Mouse (Mus musculus) frontal cortex, adult 2 months (tissue): ENCODE results near the gene Hist2h3c1. TPM values are rescaled to one million over a fixed set of nuclear protein-coding genes. Genes with fewer than 3 reads are reported as not detected.

ENCODE experiments used
- DNase-seq, 2 experiments: peaks; one replicate each; pipeline ENCODE4 v3.0.0; 2022; ENCODE audit warnings: low spot score in 1 of 2; ENCODE audit errors: extremely low spot score in 1 of 2
- polyA plus RNA-seq: library from polyadenylated mRNA; depleted of rRNA; stranded (reverse); fragments of >200 nt; gene quantifications from 2 replicates; pipeline ENCODE4 v1.2.3, GENCODE M21; 2012

The Hist2h3c1 gene
- polyA plus RNA-seq, 1 experiment, result not detected

- DNase-seq, result no peak
Measured at GRCm38 (mm10) chr3:96254683-96255355, 8.3 kb downstream of the Hist2h3c1 start.

- no peak for DNase-seq
Measured at GRCm38 (mm10) chr3:96255926-96256593, 9.6 kb downstream of the Hist2h3c1 start.

GRCm38 (mm10) chr3:96257190-96257589, 10.7 kb downstream of the Hist2h3c1 start:
- no peak for DNase-seq

GRCm38 (mm10) chr3:96260220-96260619, 13.7 kb downstream of the Hist2h3c1 start:
- DNase-seq, result no peak

GRCm38 (mm10) chr3:96261623-96262022, 15.1 kb downstream of the Hist2h3c1 start:
- DNase-seq, result no peak

- peak; percentile 84 to 89 for DNase-seq
Measured at GRCm38 (mm10) chr3:96262216-96262875, 15.9 kb downstream of the Hist2h3c1 start.

GRCm38 (mm10) chr3:96262979-96263550, 16.6 kb downstream of the Hist2h3c1 start, which contains the start of gene Hist2h4:
Gene Hist2h4 (minus strand): TSS chr3:96263311.
- DNase-seq, result peak; percentile 97 to 100

GRCm38 (mm10) chr3:96263558-96264403, 17.3 kb downstream of the Hist2h3c1 start:
- DNase-seq, result peak in 1 of 2 experiments; percentile 36

- no peak for DNase-seq
Measured at GRCm38 (mm10) chr3:96264404-96264949, 18.0 kb downstream of the Hist2h3c1 start.

- DNase-seq, result no peak
Measured at GRCm38 (mm10) chr3:96266132-96266710, 19.7 kb downstream of the Hist2h3c1 start.

GRCm38 (mm10) chr3:96267541-96267940, 21.1 kb downstream of the Hist2h3c1 start:
- DNase-seq, result no peak

GRCm38 (mm10) chr3:96268051-96268775, 21.7 kb downstream of the Hist2h3c1 start, which contains the start of gene Hist2h3b:
Gene Hist2h3b (plus strand): TSS chr3:96268654.
- peak; percentile 78 to 90 for DNase-seq

- peak in 1 of 2 experiments; percentile 45 for DNase-seq
Measured at GRCm38 (mm10) chr3:96268776-96269378, 22.4 kb downstream of the Hist2h3c1 start.

- DNase-seq, result peak; percentile 97
Measured at GRCm38 (mm10) chr3:96269511-96270474, 23.3 kb downstream of the Hist2h3c1 start, which contains the start of gene Hist2h2bb. Gene Hist2h2bb (plus strand): TSS chr3:96269752.

- DNase-seq, result no peak
Measured at GRCm38 (mm10) chr3:96273591-96274465, 27.3 kb downstream of the Hist2h3c1 start.

- peak in 1 of 2 experiments; percentile 62 for DNase-seq
Measured at GRCm38 (mm10) chr3:96277428-96277799, 30.9 kb downstream of the Hist2h3c1 start.
